Mouse (Mus musculus): ENCODE results near the gene Vps33a. TPM values are rescaled to one million over a fixed set of nuclear protein-coding genes. Genes with fewer than 3 reads are reported as not detected.

Gene Vps33a
- polyA plus RNA-seq (2015; fragmentation: Illumina TruSeq; extraction: RNeasy Lipid Tissue Mini Kit (QIAGEN cat#74804); ENCODE audit: low read depth, low replicate concordance), result 68.4 TPM

GRCm38 (mm10) chr5:123572357-123573186 is at the start of gene Vps33a:
Gene Vps33a (minus strand): TSS chr5:123573038.

GRCm38 (mm10) chr5:123525281-123525680 is 47.6 kb downstream of the Vps33a start, which contains the start of gene Gm49027:
Gene Gm49027 (minus strand): TSS chr5:123525488.

GRCm38 (mm10) chr5:123523692-123524392 is 49.0 kb downstream of the Vps33a start, which contains the start of gene Diablo:
Gene Diablo (minus strand): TSS chr5:123524176.

GRCm38 (mm10) chr5:123510160-123510559 is 62.7 kb downstream of the Vps33a start, which contains the start of gene B3gnt4:
Gene B3gnt4 (plus strand): TSS chr5:123510460.

GRCm38 (mm10) chr5:123489112-123489785 is 83.6 kb downstream of the Vps33a start, which contains the start of the genes Lrrc43 and Il31:
Gene Lrrc43 (plus strand): TSS chr5:123489305.
Gene Il31 (minus strand): TSS chr5:123489489.

Other genes with a start within 250 kb of the Vps33a start
- 40.8 TPM for gene Bcl7a, start 229.2 kb downstream of the Vps33a start, polyA plus RNA-seq (2015; fragmentation: Illumina TruSeq; extraction: RNeasy Lipid Tissue Mini Kit (QIAGEN cat#74804); ENCODE audit: low read depth, low replicate concordance)
- gene Mlxip, start 178.2 kb downstream of the Vps33a start, polyA plus RNA-seq (2015; fragmentation: Illumina TruSeq; extraction: RNeasy Lipid Tissue Mini Kit (QIAGEN cat#74804); ENCODE audit: low read depth, low replicate concordance), result 11.0 TPM
- 1.0 TPM for gene Lrrc43, start 83.7 kb downstream of the Vps33a start, polyA plus RNA-seq (2015; fragmentation: Illumina TruSeq; extraction: RNeasy Lipid Tissue Mini Kit (QIAGEN cat#74804); ENCODE audit: low read depth, low replicate concordance)
- gene Il31, start 83.5 kb downstream of the Vps33a start, polyA plus RNA-seq (2015; fragmentation: Illumina TruSeq; extraction: RNeasy Lipid Tissue Mini Kit (QIAGEN cat#74804); ENCODE audit: low read depth, low replicate concordance), result not detected
- gene B3gnt4, start 62.6 kb downstream of the Vps33a start, polyA plus RNA-seq (2015; fragmentation: Illumina TruSeq; extraction: RNeasy Lipid Tissue Mini Kit (QIAGEN cat#74804); ENCODE audit: low read depth, low replicate concordance), result 1.1 TPM
- gene Diablo, start 48.9 kb downstream of the Vps33a start, polyA plus RNA-seq (2015; fragmentation: Illumina TruSeq; extraction: RNeasy Lipid Tissue Mini Kit (QIAGEN cat#74804); ENCODE audit: low read depth, low replicate concordance), result 64.8 TPM
- gene Gm49027, start 47.5 kb downstream of the Vps33a start, polyA plus RNA-seq (2015; fragmentation: Illumina TruSeq; extraction: RNeasy Lipid Tissue Mini Kit (QIAGEN cat#74804); ENCODE audit: low read depth, low replicate concordance), result 2.9 TPM
- gene Clip1, start 111.6 kb upstream of the Vps33a start, polyA plus RNA-seq (2015; fragmentation: Illumina TruSeq; extraction: RNeasy Lipid Tissue Mini Kit (QIAGEN cat#74804); ENCODE audit: low read depth, low replicate concordance), result 82.0 TPM
- gene Zcchc8, start 148.1 kb upstream of the Vps33a start, polyA plus RNA-seq (2015; fragmentation: Illumina TruSeq; extraction: RNeasy Lipid Tissue Mini Kit (QIAGEN cat#74804); ENCODE audit: low read depth, low replicate concordance), result 35.4 TPM
- gene Rsrc2, start 176.4 kb upstream of the Vps33a start, polyA plus RNA-seq (2015; fragmentation: Illumina TruSeq; extraction: RNeasy Lipid Tissue Mini Kit (QIAGEN cat#74804); ENCODE audit: low read depth, low replicate concordance), result 105 TPM
- 0.21 TPM for gene Kntc1, start 176.7 kb upstream of the Vps33a start, polyA plus RNA-seq (2015; fragmentation: Illumina TruSeq; extraction: RNeasy Lipid Tissue Mini Kit (QIAGEN cat#74804); ENCODE audit: low read depth, low replicate concordance)

Data from brain, adult 10 weeks (tissue).